Mouse (Mus musculus): ENCODE data around the gene Ccdc96. TPM values are rescaled to one million over a fixed set of nuclear protein-coding genes. Genes with fewer than 3 reads are reported as not detected.

Gene Ccdc96
- polyA plus RNA-seq, 1 experiment: 0.04 TPM

DNA sequence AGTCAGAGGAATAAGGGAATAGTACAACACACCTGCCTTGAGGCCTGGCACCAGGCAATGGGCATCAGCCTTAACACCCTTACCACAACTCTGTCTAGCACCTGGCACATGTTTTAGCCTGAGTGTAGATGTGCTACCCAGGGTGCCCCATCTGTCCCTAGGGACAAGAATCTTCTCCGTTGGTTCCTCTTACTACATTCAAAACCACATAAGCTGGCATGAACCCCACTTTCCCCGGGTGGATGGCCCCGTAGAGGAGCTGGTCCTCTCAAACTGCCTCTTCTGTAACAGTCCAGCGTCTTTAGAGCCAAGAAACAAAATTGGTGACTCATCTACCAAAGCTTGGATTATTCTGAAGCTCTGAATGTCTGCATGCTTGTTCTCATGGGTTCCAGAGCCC, 4.0 kb upstream of the Ccdc96 start:
- no peak for TF ChIP-seq CTCF (IDR thresholded peaks at IDR 0.05; ENCODE audit: extremely low read depth, insufficient read depth, insufficient read length, insufficient replicate concordance)
- no peak for TF ChIP-seq POLR2A (IDR thresholded peaks at IDR 0.05; ENCODE audit: low read depth, low read length)
- DNase-seq (ENCODE audit: low read depth in 1 of 2, low spot score in 2 of 2): peak; percentile 54 to 56
- WGBS: 18% methylated on average over 4 of the region's 4 CpGs
- Histone ChIP-seq H3K27me3 (ENCODE audit: control insufficient read depth, insufficient read depth, low read length) (no peaks in the 10 kb centered on the region), H3K27ac (ENCODE audit: insufficient read depth, low read length) (peak overlapping the region; percentile 15; the same call in 1 of the 2 replicates), H3K4me3 (ENCODE audit: extremely low read depth, insufficient read depth, insufficient read length) (no peak overlapping the region), H3K36me3 (ENCODE audit: control insufficient read depth, insufficient read depth, low read length) (peaks cover 4% of the 10 kb centered on the region), H3K4me1 (ENCODE audit: control insufficient read depth, insufficient read depth, insufficient read length) (peaks cover 43% of the 10 kb centered on the region)

DNA sequence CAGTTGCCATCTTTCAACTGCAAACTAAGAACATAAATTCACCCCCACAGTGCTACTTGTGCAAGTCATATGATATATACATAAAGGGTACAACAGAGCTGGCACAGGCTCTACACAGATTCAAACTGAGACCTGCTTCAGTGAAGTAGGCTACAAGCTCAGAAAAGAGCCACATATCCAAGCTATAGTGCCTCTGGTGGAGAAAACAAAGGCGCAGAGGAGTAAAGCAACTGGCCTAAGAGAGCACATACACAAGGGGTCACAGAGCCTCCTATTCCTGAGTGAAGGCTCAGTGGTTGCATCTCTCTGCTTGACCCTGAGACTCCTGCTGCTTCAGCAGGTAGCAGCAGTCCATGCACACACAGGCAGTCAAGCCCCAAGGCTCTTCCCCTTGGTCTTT, 3.3 kb upstream of the Ccdc96 start:
- no peak overlapping the region for H3K27ac ChIP-seq (ENCODE audit: insufficient read depth, low read length)
- TF ChIP-seq POLR2A (IDR thresholded peaks at IDR 0.05; ENCODE audit: low read depth, low read length) (no peak), CTCF (IDR thresholded peaks at IDR 0.05; ENCODE audit: extremely low read depth, insufficient read depth, insufficient read length, insufficient replicate concordance) (no peak)
- H3K4me1 ChIP-seq (ENCODE audit: control insufficient read depth, insufficient read depth, insufficient read length): peaks cover 43% of the 10 kb centered on the region
- DNase-seq (ENCODE audit: low read depth in 1 of 2, low spot score in 2 of 2): no peak
- peaks cover 4% of the 10 kb centered on the region for H3K36me3 ChIP-seq (ENCODE audit: control insufficient read depth, insufficient read depth, low read length)
- no peaks in the 10 kb centered on the region for H3K27me3 ChIP-seq (ENCODE audit: control insufficient read depth, insufficient read depth, low read length)
- WGBS: 69% methylated on average over 1 of the region's 1 CpGs
- H3K4me3 ChIP-seq (ENCODE audit: extremely low read depth, insufficient read depth, insufficient read length): no peak overlapping the region

DNA sequence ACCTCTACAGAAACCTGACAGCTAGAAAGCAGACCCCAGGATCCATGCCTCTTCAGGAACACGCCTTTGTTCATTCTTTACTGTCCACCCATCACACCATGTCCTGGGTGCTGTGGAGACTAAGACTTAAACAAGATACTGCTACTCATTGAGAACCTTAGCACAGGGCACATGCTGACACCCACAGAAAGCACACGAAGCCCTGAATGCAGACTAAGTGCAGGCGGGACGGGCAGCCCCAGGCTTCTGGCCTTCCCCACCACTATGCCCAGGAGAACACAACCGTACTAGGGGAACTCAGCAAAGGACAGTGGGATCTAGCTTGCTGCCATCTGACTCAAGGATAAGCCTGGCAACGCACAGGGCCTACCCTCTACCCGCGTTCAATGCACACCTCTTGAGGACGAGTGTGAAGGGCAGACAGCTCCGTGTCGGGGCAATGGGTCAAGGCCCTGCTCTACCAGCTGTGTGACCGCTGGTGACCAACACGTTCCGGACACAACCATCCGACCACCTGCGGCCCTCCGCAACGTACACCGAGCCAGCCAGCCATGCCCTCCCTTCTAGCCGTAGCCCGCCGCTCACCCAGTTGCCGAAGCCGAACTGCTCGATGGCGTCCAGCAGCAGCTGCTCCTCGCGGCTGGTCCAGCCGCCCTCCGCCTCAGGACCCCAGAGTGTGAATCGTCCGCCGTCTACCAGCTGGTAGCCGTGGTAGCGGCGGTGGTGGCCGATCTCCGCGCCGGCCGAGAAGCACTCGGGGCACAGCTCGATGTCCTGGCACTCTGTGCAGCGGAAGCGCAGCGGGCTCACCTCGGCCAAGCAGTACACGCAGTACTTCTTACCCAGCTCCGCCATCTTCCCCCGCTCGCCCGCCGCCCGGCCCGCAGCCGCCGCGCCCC, 936 bp upstream of the Ccdc96 start:
- 7% methylated on average over 58 of the region's 58 CpGs for WGBS
- H3K4me1 ChIP-seq (ENCODE audit: control insufficient read depth, insufficient read depth, insufficient read length): peaks cover 38% of the 10 kb centered on the region

DNA sequence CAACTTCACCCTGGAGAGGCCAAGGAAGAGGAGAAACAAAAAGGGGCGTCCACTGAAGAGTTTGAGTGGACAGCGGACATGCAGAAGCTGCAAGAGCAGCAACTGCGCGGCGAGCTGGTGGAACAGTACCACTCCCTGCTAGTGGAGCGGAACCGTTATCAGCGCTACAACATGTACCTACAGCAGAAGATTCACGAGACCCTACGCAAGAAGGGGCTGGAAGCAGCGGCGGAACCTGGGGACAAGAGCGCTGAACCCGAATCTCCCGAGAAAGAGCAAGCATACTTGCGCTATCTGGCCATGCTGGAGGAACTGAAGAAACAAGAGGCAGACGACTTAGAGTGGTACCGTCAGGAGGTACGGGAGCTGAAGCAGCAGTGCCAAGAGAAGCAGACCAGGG, 918 bp downstream of the Ccdc96 start:
- Histone ChIP-seq H3K4me1 (ENCODE audit: control insufficient read depth, insufficient read depth, insufficient read length) (peaks cover 22% of the 10 kb centered on the region; the same call in 1 of the 2 replicates), H3K27me3 (ENCODE audit: control insufficient read depth, insufficient read depth, low read length) (no peaks in the 10 kb centered on the region), H3K4me3 (ENCODE audit: extremely low read depth, insufficient read depth, insufficient read length) (peak overlapping the region; percentile 67; the same call in 1 of the 2 replicates), H3K27ac (ENCODE audit: insufficient read depth, low read length) (no peak overlapping the region), H3K36me3 (ENCODE audit: control insufficient read depth, insufficient read depth, low read length) (no peaks in the 10 kb centered on the region)
- no peak for TF ChIP-seq POLR2A (IDR thresholded peaks at IDR 0.05; ENCODE audit: low read depth, low read length)
- TF ChIP-seq CTCF (IDR thresholded peaks at IDR 0.05; ENCODE audit: extremely low read depth, insufficient read depth, insufficient read length, insufficient replicate concordance): no peak
- WGBS: 32% methylated on average over 19 of the region's 19 CpGs
- no peak for DNase-seq (ENCODE audit: low read depth in 1 of 2, low spot score in 2 of 2)

More for the DNA sequence above, 936 bp upstream of the Ccdc96 start:
- peak overlapping the region; percentile 59 for H3K27ac ChIP-seq (ENCODE audit: insufficient read depth, low read length)
- H3K4me3 ChIP-seq (ENCODE audit: extremely low read depth, insufficient read depth, insufficient read length): peak overlapping the region; percentile 76
- peak in 1 of 2 experiments; percentile 42 for DNase-seq (ENCODE audit: low read depth in 1 of 2, low spot score in 2 of 2)
- H3K36me3 ChIP-seq (ENCODE audit: control insufficient read depth, insufficient read depth, low read length): no peaks in the 10 kb centered on the region
- TF ChIP-seq CTCF (IDR thresholded peaks at IDR 0.05; ENCODE audit: extremely low read depth, insufficient read depth, insufficient read length, insufficient replicate concordance): no peak
- TF ChIP-seq POLR2A (IDR thresholded peaks at IDR 0.05; ENCODE audit: low read depth, low read length): no peak
- no peaks in the 10 kb centered on the region for H3K27me3 ChIP-seq (ENCODE audit: control insufficient read depth, insufficient read depth, low read length)

DNA sequence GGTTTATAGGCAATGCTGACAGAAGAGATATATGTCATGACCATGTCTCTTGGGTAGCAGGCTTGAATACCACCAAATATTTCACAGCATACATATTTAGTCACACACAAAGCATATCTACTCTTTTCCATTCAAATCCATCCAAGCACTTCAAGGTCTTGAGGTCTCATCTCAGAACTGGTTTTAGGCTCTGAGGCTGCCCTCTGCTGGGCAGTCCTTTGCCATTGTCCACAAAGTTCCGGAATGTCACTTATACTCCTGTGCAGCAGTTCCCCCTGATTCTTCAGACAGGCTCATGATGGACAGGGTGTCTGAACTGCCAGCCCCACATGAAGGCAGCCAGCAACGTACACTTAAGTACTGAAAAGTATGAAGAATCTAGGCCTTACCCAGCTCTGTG, 4.8 kb downstream of the Ccdc96 start:
- no peaks in the 10 kb centered on the region for H3K27me3 ChIP-seq (ENCODE audit: control insufficient read depth, insufficient read depth, low read length)
- H3K4me3 ChIP-seq (ENCODE audit: extremely low read depth, insufficient read depth, insufficient read length): no peak overlapping the region
- no peak overlapping the region for H3K27ac ChIP-seq (ENCODE audit: insufficient read depth, low read length)
- H3K36me3 ChIP-seq (ENCODE audit: control insufficient read depth, insufficient read depth, low read length): peaks cover 20% of the 10 kb centered on the region
- 60% methylated on average over 2 of the region's 2 CpGs for WGBS
- TF ChIP-seq POLR2A (IDR thresholded peaks at IDR 0.05; ENCODE audit: low read depth, low read length) (no peak), CTCF (IDR thresholded peaks at IDR 0.05; ENCODE audit: extremely low read depth, insufficient read depth, insufficient read length, insufficient replicate concordance) (peak; percentile 43; the same call in 1 of the 2 replicates)
- peaks cover 4% of the 10 kb centered on the region; the same call in 1 of the 2 replicates for H3K4me1 ChIP-seq (ENCODE audit: control insufficient read depth, insufficient read depth, insufficient read length)
- DNase-seq (ENCODE audit: low read depth in 1 of 2, low spot score in 2 of 2): peak in 1 of 2 experiments; percentile 33

DNA sequence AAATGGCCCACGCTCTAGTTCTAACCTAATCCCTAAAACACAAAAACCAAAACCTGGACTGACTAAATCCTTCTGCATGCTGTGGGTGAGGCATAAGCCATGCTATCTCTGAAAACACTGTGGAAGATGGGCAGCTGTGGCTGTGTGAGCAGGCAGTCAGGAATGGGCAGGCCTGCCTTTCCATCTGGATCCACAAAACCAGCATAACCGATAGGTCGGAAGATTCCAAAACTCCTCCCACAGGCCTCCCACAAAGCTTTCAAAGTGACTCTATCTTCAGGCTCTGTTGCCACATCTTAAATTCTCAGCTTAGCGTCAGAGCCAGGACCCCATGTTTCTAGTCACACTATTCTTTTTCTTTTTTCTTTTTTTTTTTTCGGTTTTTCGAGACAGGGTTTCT, 9.5 kb downstream of the Ccdc96 start:
- no peak overlapping the region for H3K4me3 ChIP-seq (ENCODE audit: extremely low read depth, insufficient read depth, insufficient read length)
- H3K36me3 ChIP-seq (ENCODE audit: control insufficient read depth, insufficient read depth, low read length): peaks cover 31% of the 10 kb centered on the region
- TF ChIP-seq CTCF (IDR thresholded peaks at IDR 0.05; ENCODE audit: extremely low read depth, insufficient read depth, insufficient read length, insufficient replicate concordance) (no peak), POLR2A (IDR thresholded peaks at IDR 0.05; ENCODE audit: low read depth, low read length) (no peak)
- no peak overlapping the region for H3K27ac ChIP-seq (ENCODE audit: insufficient read depth, low read length)
- H3K27me3 ChIP-seq (ENCODE audit: control insufficient read depth, insufficient read depth, low read length): no peaks in the 10 kb centered on the region
- DNase-seq (ENCODE audit: low read depth in 1 of 2, low spot score in 2 of 2): no peak
- H3K4me1 ChIP-seq (ENCODE audit: control insufficient read depth, insufficient read depth, insufficient read length): no peaks in the 10 kb centered on the region
- 91% methylated on average over 6 of the region's 6 CpGs for WGBS

DNA sequence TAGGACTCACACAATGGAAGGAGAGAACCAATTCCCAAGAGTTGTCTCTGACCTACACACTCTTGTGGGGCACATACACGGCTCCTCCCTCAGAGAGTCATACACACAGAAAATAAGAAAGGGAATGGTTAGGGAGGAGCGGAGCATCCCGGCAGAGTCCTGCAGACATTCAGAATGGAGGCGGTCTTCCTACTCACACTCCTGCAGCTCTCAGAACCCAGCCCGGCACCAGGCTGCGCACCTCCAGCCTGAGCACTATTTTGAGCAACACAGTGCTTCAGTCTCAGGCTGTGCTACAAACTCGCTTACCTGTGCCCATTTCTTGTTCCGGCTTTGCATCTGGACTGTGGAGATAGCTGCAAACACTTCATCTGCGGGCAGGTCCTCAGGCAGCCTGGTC, 10.3 kb downstream of the Ccdc96 start:
- Histone ChIP-seq H3K4me3 (ENCODE audit: extremely low read depth, insufficient read depth, insufficient read length) (no peak overlapping the region), H3K36me3 (ENCODE audit: control insufficient read depth, insufficient read depth, low read length) (peaks cover 33% of the 10 kb centered on the region), H3K27me3 (ENCODE audit: control insufficient read depth, insufficient read depth, low read length) (no peaks in the 10 kb centered on the region), H3K27ac (ENCODE audit: insufficient read depth, low read length) (no peak overlapping the region), H3K4me1 (ENCODE audit: control insufficient read depth, insufficient read depth, insufficient read length) (no peaks in the 10 kb centered on the region)
- TF ChIP-seq CTCF (IDR thresholded peaks at IDR 0.05; ENCODE audit: extremely low read depth, insufficient read depth, insufficient read length, insufficient replicate concordance): no peak
- TF ChIP-seq POLR2A (IDR thresholded peaks at IDR 0.05; ENCODE audit: low read depth, low read length): no peak
- 96% methylated on average over 9 of the region's 9 CpGs for WGBS
- DNase-seq (ENCODE audit: low read depth in 1 of 2, low spot score in 2 of 2): no peak

All from spleen, adult 2 months (tissue).